Mouse (Mus musculus) ovary, postnatal 36 days (tissue): ENCODE measurements around the gene Phc2.

Source experiments
- DNase-seq: peaks from one replicate; pipeline ENCODE4 v3.0.0; 2022; ENCODE audit warnings: low spot score, mixed read lengths

Phc2 gene

GRCm38 (mm10) chr4:128721061-128721648 lies 66.7 kb downstream of the Phc2 start:
- no peak for DNase-seq

- DNase-seq: no peak
Measured at GRCm38 (mm10) chr4:128721761-128722160, 67.3 kb downstream of the Phc2 start.

- DNase-seq: no peak
Measured at GRCm38 (mm10) chr4:128722932-128723331, 68.4 kb downstream of the Phc2 start.

- no peak for DNase-seq
Measured at GRCm38 (mm10) chr4:128723431-128723830, 68.9 kb downstream of the Phc2 start.

GRCm38 (mm10) chr4:128724059-128724458 lies 69.6 kb downstream of the Phc2 start:
- no peak for DNase-seq

- peak; percentile 89 for DNase-seq
Measured at GRCm38 (mm10) chr4:128727019-128727720, 72.7 kb downstream of the Phc2 start.

GRCm38 (mm10) chr4:128727721-128728430 lies 73.4 kb downstream of the Phc2 start:
- peak; percentile 74 for DNase-seq

GRCm38 (mm10) chr4:128728431-128728851 lies 73.9 kb downstream of the Phc2 start:
- DNase-seq: no peak

- DNase-seq: no peak
Measured at GRCm38 (mm10) chr4:128729033-128729708, 74.7 kb downstream of the Phc2 start.

GRCm38 (mm10) chr4:128729709-128730037 lies 75.2 kb downstream of the Phc2 start:
- DNase-seq: no peak

- no peak for DNase-seq
Measured at GRCm38 (mm10) chr4:128730271-128730670, 75.8 kb downstream of the Phc2 start.

- no peak for DNase-seq
Measured at GRCm38 (mm10) chr4:128732794-128733193, 78.3 kb downstream of the Phc2 start.

GRCm38 (mm10) chr4:128733496-128733895 lies 79.0 kb downstream of the Phc2 start:
- no peak for DNase-seq

- DNase-seq: peak; percentile 53
Measured at GRCm38 (mm10) chr4:128734217-128734616, 79.7 kb downstream of the Phc2 start.

- no peak for DNase-seq
Measured at GRCm38 (mm10) chr4:128734721-128735671, 80.5 kb downstream of the Phc2 start.

- no peak for DNase-seq
Measured at GRCm38 (mm10) chr4:128737137-128737589, 82.7 kb downstream of the Phc2 start.

GRCm38 (mm10) chr4:128737825-128738610 lies 83.5 kb downstream of the Phc2 start:
- no peak for DNase-seq

- DNase-seq: no peak
Measured at GRCm38 (mm10) chr4:128740878-128741277, 86.4 kb downstream of the Phc2 start.

- no peak for DNase-seq
Measured at GRCm38 (mm10) chr4:128741906-128742305, 87.4 kb downstream of the Phc2 start.

- no peak for DNase-seq
Measured at GRCm38 (mm10) chr4:128742379-128742970, 88.0 kb downstream of the Phc2 start.
